Comparison of ENCODE assay signal across 15 mouse cellular contexts in the genomic region with DNA sequence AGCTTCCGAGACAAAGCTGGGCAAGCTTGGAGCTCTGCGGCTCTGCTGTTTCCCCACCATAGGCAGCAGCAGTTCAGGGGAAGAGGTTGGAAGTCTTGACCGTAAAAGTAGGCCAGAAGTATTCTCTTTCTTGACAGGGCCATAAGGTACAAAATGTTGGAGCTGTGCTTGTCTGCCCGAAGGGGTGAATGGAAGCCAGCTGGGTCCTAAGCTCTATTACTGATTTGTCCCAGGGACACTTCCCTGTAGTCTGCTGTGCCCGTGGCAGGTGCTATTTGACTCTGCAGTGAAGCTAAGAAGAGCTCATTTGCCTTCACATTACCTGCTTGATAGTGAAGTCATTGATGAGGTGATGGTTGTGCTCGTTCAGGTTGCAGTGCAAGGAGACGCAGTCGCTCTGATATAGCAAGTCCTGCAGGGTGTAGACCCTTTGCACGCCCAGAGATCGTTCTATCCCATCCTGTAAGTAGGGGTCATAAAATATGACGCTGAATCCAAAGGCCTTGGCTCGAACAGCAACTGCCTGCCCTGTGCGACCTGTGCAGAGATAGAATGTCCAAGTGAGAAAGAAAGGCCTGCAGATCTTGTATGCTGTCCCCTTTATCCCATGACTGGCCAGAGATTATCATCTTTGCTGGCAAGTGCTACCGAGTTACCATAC.
DNase-seq lines count a peak whose midpoint lies in the region.
"Had no signal": no experiment of that assay in that cellular context is flagged by ENCODE, and none has a peak within 500 bp of the region (broad histone marks: within the 10 kb centered on the region; RNA-seq: fewer than 3 reads in every experiment).

No protein-coding gene starts in this region.

- intact Hi-C loops in heart, postnatal 14 days (cut with DNase I): no loop called here

- DNase-seq in cerebellum, adult 9-11 months: peak; percentile 9
- DNase-seq in cerebellum, adult 8-10 months: no peak
- DNase-seq in heart, adult 11 months: peak; percentile 73
- no peak for DNase-seq in heart, postnatal 14 days
- peak; percentile 2 for DNase-seq in kidney, adult 18-20 months
- no peak for DNase-seq in kidney, postnatal 10 days
- DNase-seq in testis, postnatal 10 days (ENCODE audit: low spot score): peak; percentile 31
- DNase-seq in testis, postnatal 14 days (ENCODE audit: low spot score): no peak
- DNase-seq: adrenal gland, postnatal 10 days; adrenal gland, postnatal 36 days; cerebellum, adult 18-20 months; cerebellum, postnatal 10 days; cerebellum, postnatal 36 days; embryo, embryonic 11 days; gastrocnemius, postnatal 14 days had no signal

Comparison
In these comparisons a context has a peak if more than half of its experiments do, and no peak if none do; other contexts are left out.
1. DNase-seq: peak in cerebellum, adult 9-11 months (single experiment), heart, adult 11 months (single experiment), kidney, adult 18-20 months (single experiment) and testis, postnatal 10 days (single experiment); none in cerebellum, adult 8-10 months (single experiment), heart, postnatal 14 days (0 of 2), kidney, postnatal 10 days (single experiment) and testis, postnatal 14 days (single experiment).